Mouse (Mus musculus) mouse trophoblast stem cell (cell line): ENCODE measurements around the gene Rabl6.
"Not testable (repeated sequence)": the region's sequence is repeated elsewhere in the genome, so short reads cannot be mapped to it uniquely, and the experiment has no call there.

Experiments
- in situ Hi-C, 2 experiments: fragments of 300-500 bp; cut with MseI, MboI; formaldehyde crosslinking; loops; 2 replicates in 1 of 2; 3 replicates in 1 of 2; pipeline ENCODE4 v1.15.1; 2025

Gene Rabl6

DNA sequence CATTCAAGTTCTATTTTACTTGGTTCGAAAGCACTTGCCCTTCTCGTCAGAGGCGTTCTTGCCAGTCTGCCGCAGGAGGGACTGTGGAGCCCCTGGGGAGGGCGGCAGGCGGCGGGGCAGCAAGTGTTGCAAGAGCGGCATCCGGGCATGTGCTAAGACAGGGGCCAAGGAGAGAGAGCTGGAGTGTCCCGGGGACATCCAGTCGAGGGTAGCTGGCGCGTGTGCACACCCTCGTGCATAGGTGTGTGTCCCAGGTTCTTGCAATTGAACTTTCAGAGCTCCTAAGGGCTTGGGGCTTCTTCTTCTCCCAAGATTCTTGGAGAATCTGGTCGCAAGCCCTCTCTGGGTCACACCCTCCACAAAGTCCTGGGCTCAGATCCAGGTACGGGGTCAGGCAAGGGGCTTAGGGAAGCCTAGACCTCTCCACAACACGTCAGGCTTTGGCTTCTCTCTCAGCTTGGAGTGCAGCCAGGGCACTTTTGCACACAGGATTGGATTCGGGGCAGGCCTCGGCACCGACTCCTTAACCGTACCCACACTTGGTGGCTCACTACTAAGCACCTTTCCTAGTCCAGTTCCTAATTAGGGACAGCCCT, 32.8 kb downstream of the Rabl6 start:
- in situ Hi-C loops: no loop called here

DNA sequence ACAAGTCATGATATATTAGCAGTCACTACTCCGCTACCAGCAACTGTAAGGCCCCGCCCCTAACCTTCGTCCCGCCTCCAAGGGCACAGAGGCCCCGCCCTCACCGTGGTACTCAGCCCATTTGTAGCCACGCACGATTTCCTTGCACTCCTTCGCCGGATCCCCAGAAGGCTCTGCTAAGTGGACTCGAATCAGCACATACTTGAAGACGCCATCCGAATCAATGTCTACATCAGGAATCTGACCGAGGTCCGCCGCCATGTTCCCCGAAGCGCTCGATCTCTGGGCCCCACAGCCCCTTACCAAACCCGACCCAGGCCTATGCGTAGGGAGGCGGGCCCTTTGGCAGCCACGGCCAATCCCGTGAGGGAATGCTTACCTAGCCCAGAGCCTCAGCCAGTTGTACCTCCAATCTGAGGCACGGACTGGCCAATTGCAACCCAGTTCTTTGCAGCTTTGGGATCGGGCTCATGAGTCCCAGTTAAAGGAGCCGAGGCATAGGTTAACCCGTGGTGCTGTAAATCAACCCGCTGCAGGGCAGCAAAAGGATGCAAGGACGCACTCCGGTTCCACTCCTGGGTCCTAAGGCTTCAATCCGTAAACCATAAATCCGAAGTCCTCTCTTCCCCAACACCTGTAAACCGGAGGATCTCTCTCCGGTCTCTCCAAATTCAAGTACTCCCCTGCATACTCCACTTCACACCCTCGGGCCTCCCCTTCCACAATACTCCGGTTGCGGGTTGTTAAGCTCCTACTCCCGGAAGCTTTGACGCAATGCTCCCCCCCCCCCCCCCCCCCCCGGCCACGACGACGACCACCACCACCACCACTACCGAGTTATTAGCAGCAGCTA, 33.5 kb downstream of the Rabl6 start, which contains the start of the genes Mamdc4 and Phpt1:
Mamdc4 (minus strand) TSS at position 267 of the 853 bp plus-strand sequence.
Phpt1 (minus strand) TSS at position 646 of the 853 bp plus-strand sequence.
- in situ Hi-C loops: no loop called here

DNA sequence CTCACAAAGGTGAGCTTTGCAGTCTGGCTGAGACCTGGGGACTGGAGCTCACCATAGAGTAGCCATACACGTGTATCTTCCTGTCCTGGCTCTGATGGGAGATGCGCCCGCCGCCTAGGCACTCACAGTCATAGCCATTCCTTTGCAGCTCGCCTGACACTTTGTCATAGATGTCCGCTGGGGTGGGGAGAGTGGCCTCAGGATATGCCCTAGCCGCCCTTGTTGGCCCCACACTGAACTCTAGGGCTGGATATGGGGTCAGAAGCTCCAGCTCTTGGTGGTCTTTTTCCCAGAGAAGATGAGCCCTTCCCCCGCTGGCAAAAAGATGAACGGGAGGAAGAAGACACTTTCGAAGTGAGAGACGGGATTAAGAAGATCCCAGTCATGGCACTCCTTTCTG, 34.2 kb downstream of the Rabl6 start:
- in situ Hi-C loops: no loop called here

- in situ Hi-C loops: no loop called here
These were observed 35.3 kb downstream of the Rabl6 start for GRCm38 (mm10) chr2:25573068-25573467.

GRCm38 (mm10) chr2:25571221-25571620, 37.1 kb downstream of the Rabl6 start:
- in situ Hi-C loops: no loop called here

DNA sequence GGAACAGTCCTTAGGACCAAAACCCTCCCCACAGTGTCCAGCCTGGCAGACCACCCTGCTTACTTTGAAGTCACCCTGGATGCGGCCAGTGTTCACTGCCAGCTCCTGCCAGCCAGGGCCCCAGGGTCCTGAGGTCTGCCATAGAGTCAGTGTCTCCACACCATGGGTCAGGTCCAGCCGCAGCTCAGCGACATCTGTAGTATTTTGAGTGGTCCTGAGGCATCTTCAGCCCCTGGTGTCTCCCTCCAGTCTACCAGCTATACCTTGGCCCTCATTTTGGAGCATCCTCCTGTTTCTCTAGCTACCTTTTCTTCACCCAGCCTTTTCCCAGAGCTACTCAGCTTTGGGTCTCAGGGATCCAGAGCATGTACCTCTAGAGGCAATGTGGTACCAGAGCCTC, 39.0 kb downstream of the Rabl6 start:
- in situ Hi-C loops: no loop called here

GRCm38 (mm10) chr2:25568473-25569019, 39.8 kb downstream of the Rabl6 start:
- in situ Hi-C loops: no loop called here

DNA sequence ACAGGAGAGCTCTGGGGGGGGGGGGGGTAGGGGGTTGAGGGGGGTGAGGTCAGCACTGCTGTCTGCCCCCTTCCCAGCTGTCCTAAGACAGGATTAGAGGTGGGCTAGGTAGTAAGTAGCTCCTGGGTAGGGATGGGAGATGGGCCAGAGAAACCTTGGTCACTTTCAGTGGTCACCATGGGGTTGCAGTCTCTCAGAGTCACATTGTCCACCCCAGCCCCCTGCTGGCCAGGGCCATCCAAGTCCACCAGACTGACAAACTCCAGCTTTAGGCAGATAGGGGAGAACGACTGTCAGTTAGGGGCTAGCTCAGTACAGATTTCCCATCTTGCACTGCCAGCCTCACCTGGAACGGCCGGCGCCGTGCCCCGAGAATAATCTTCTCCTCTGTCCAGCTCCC, 41.8 kb downstream of the Rabl6 start:
- in situ Hi-C loops: no loop called here

DNA sequence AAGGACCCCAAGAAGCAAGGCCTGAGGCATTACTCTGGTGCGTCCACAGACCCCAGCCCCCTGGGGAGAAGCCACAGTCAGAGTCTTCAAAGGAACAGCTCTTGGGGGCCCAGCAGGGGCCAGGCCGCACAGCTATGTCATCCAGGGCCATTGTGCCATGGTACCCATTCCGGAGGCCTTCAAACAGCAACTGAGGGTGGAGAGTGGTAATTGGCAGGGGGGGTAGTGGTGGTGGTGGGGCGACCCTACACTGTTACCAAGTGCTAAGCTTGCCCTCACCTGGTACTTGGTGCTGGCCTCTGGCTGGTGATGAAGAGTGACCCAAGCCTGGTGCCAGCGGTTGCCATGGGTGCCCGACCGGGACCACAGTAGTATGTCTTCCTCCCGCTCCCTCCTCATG, 42.6 kb downstream of the Rabl6 start:
- in situ Hi-C loops: no loop called here

DNA sequence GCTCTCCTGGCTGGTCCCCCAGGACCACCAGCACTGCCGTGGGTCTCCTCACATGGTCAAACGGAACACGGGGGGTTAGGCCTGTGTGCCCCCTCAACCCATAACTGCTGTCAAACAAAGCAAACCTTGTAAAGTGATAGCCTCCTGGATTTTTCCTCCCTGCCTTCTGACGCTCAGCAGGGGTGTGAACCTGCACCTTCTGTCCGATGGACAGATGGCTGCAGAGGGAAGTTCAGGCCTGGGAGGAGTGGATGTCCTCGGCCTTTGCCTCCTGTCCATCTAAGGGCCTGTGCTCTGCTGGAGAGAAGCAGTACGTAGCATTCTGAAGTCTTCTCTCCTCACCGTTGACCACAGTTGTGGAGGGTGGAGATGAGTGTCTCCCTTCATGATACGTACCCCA, 46.4 kb downstream of the Rabl6 start:
- in situ Hi-C loops: no loop called here

GRCm38 (mm10) chr2:25560551-25560950, 47.8 kb downstream of the Rabl6 start:
- in situ Hi-C loops: no loop called here

DNA sequence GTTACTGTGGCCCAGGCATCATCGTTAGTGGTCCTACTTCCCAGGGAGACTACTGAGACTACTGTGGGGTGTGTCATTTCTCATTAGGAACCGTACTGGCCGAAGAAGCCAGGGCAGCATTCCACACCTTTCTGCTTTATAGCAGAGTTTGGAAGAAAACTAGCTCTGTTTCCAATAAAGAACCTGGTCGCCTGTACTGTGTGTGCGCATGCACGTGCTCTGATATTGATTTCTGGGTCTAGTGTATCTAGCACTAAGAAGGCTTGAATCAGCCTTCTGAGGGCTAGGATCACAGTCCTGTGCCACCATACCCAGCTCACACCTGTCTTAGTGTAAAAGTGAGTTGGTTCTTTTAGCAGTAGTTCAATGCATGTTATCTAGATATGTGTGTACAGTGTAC, 49.5 kb downstream of the Rabl6 start:
- in situ Hi-C loops: no loop called here

GRCm38 (mm10) chr2:25557964-25558360, 50.4 kb downstream of the Rabl6 start:
- in situ Hi-C loops: no loop called here

- in situ Hi-C loops: no loop called here
These were observed 50.9 kb downstream of the Rabl6 start, which contains the start of gene Edf1 for GRCm38 (mm10) chr2:25557221-25557963. Edf1 (plus strand) TSS chr2:25557847.

DNA sequence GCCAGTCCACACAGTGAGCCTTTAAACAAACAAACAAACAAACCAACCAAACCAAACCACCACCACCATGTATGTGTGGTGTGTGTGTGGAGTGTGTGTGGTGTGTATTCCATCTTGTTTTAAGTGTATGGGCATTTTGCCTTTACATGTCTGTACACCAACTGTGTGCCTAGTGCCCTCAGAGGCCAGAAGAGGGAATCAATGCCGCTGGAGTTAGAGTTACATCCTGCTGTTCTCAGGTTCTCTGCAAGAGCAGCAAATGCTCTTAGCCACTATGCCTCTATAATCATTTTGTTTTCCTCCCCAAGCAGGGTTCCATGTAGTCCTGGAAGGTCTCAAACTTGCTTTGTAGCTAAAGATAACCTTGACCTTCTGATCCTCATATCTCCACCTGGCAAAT, 52.0 kb downstream of the Rabl6 start:
- in situ Hi-C loops: no loop called here

- in situ Hi-C loops: not testable (repeated sequence)
These were observed 52.8 kb downstream of the Rabl6 start for GRCm38 (mm10) chr2:25555479-25555878.

GRCm38 (mm10) chr2:25553171-25553786, 55.0 kb downstream of the Rabl6 start:
- in situ Hi-C loops: not testable (repeated sequence)

- in situ Hi-C loops: no loop called here
These were observed 57.1 kb downstream of the Rabl6 start for GRCm38 (mm10) chr2:25551186-25551585.

DNA sequence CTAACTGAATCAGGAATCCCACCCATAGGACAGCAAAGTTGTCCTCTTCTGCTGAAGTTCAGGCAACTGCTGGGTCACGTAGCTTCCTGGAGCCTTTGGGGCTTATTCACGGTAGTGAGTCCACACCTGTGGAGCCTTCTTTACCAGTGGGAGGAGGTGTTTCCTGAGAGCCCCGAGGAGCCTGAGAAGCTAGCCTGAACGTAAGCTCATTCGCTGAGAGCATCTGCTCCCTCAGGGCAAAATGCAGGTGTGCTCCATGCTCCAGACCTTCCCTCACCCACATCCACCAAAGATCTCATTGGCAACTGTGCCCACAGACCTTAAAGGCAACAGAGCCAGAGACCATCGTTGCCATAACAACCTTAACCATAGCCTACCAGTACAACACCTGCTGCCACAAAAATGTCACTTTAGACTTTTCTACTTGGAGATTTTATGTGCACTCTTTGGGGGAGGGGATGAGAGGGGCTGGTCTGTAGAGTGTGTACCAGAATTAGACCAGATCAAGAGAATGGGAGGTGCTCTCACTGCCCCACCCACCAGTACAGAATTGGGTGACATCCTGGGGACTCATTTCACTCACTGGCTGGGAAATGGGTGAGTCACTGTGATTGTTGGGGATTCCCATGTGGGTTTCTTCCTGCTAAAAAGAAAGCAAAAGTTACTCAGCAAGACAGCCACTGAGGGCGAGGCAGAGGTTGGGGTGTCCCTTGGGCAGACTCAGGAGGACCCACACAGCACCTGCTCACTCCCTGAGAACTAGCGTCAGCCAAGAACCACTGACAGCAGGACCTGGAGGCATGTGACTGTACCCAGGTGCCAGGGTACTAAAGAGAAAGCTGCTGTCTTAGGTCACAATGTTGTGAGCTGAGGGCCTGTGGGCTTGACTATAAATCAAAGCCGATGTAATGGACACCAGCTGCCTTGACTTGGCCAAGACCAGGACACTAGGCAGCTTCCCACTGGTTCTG, 59.0 kb downstream of the Rabl6 start:
- in situ Hi-C loops: no loop called here

DNA sequence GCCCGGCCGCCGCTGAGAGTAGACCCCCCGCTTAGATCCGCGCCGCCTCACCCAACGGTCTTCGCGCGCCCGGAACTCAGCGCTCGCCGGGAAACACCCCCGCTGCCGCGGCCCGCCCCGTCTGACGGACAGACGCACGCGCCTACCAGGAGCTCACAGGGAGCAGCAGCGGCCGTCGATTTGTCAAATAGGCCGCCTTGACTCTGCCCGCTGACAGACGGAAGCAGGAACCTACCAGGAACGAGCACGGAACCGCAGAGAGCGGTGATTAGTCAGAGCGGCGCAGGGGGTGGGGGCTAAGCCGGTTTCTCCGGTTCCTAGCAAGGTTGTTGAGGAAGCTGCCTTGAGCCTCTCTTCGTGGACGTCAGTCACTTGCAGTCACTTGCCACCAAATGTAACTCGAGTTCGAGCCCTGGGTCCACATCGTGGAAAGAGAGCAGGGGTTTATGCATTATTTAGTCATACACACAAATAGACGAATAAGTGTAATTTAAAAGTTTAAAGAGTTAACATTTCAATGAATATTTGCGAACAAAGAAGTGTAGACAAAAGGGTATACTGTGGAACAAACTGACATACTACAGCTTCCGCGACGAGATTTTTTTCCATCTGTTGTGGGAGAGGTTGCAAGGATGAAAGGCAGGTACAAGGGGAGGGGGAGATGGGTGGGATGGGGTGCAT, 61.4 kb downstream of the Rabl6 start, which contains the start of gene Traf2:
Traf2 (minus strand) TSS at position 130 of the 681 bp plus-strand sequence.
- in situ Hi-C loops: no loop called here
